Mouse (Mus musculus): ENCODE measurements around the gene Mroh8. TPM values are rescaled to one million over a fixed set of nuclear protein-coding genes. Genes with fewer than 3 reads are reported as not detected.
"Not testable (repeated sequence)": the region's sequence is repeated elsewhere in the genome, so short reads cannot be mapped to it uniquely, and the experiment has no call there.

Mroh8 gene
- polyA plus RNA-seq, 1 experiment from 2014 or later, result 0.31 TPM

DNA sequence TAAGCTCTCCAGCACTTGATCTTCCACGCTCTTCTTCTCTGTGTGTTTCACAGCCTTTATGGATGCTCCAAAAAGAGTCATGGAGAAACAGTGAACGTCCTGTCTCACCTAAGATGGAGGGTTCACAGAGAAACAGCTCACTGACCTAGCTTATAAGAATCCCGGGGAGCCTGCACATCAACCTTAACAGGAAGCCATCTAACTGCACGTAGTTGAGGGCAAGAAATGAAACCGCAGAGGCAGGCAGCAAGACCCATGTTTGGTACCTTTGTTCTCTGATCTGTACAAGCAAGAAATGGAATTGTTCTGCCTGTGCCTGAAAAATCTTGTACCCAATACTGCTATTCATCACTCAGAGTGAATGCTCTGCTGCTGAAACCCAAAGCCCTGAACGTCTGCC, 59.2 kb downstream of the Mroh8 start:
- no peak overlapping the region for H3K9ac ChIP-seq
- H3K27ac ChIP-seq, result no peak overlapping the region
- WGBS (ENCODE audit: insufficient replicate concordance), result 68% methylated on average over 6 of the region's 6 CpGs

DNA sequence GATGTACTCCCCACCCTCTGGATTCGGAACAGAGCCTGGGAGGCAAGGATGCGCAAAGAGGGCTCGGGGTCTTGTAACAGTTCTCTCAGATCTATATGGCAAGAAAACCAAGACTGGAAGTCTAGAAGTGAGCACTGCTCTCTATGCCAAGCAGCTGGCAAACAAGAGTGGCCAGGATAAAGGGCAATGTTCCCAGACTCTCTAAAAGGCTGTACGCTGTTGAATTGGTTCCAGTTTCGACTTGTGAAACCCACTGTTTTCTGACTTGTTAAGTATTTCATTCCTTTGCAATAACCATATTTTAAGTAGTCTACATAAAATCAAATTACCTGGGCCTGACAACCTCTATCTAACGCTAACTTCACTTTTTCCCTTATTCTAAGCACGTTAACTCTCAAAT, 67.6 kb downstream of the Mroh8 start:
- Histone ChIP-seq H3K9ac (no peak overlapping the region), H3K27me3 (replicated peaks) (no peaks in the 10 kb centered on the region), H3K9me3 (replicated peaks) (no peaks in the 10 kb centered on the region), H3K4me1 (no peaks in the 10 kb centered on the region), H3K36me3 (no peaks in the 10 kb centered on the region), H3K27ac (no peak overlapping the region), H3K4me2 (no peak overlapping the region), H3K4me3 (no peak overlapping the region)
- WGBS (ENCODE audit: insufficient replicate concordance), result 82% methylated on average over 7 of the region's 7 CpGs
- ATAC-seq, result no peak

More for the DNA sequence above, 59.2 kb downstream of the Mroh8 start:
- no peaks in the 10 kb centered on the region for H3K36me3 ChIP-seq
- no peaks in the 10 kb centered on the region for H3K4me1 ChIP-seq
- peaks cover 9% of the 10 kb centered on the region; the same call in 1 of the 2 replicates for H3K27me3 ChIP-seq (replicated peaks)
- ATAC-seq, result no peak
- H3K4me2 ChIP-seq, result no peak overlapping the region
- H3K4me3 ChIP-seq, result no peak overlapping the region
- no peaks in the 10 kb centered on the region for H3K9me3 ChIP-seq (replicated peaks)

DNA sequence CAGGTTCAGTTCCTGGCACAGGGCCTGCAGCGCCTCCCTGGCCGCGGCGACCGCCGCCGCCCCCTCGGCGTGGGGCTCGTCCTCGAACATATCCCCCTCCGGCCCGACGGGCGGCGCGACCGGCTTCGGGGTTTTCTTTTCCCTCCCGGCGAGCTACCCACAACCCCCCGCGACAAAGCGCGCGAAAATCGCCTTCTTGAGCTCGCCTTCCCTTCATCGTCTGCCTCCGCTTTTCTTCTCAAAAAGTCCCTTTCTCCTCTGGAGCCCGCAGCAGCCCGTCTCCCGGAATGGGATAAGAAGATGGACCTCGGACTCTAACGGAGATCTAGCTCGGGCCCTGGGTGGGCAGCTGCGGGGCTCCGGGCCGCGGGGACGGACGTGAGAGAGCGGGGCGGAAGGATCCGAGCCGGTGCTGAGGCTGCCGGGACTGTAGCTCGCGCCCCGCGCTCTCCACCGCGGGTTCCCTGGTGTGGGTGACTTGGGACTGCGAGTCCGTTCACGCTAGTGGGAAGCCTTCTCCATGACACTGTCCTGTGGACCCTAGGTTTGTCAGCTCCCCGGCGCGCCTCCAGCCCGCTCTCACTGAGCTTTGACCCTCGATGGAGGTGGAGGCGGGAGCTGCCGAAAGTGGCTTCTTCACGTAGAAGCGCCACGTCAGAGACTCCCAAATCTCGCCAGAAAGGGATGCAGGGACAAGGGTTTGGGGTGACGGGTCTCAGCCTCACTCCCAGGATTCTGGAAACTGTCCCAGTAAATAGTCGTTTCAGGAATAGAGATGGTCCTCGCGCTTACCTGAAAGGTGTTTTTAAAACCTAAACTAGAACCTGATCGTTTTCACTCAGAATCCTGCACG, 74.8 kb downstream of the Mroh8 start, which contains the start of gene Rbl1:
Gene Rbl1 (minus strand): TSS at position 169 of the 853 bp plus-strand sequence.
- peak; percentile 82 for ATAC-seq
- Histone ChIP-seq H3K9me3 (replicated peaks) (no peaks in the 10 kb centered on the region), H3K4me3 (peak within 1 kb of the TSS; percentile 92), H3K27me3 (replicated peaks) (no peaks in the 10 kb centered on the region), H3K27ac (peak within 1 kb of the TSS; percentile 92), H3K9ac (peak within 1 kb of the TSS; percentile 95), H3K4me1 (peaks cover 27% of the 10 kb centered on the region), H3K36me3 (peaks cover 23% of the 10 kb centered on the region), H3K4me2 (peak within 1 kb of the TSS; percentile 82)
- WGBS (ENCODE audit: insufficient replicate concordance), result 1% methylated on average over 72 of the region's 73 CpGs

DNA sequence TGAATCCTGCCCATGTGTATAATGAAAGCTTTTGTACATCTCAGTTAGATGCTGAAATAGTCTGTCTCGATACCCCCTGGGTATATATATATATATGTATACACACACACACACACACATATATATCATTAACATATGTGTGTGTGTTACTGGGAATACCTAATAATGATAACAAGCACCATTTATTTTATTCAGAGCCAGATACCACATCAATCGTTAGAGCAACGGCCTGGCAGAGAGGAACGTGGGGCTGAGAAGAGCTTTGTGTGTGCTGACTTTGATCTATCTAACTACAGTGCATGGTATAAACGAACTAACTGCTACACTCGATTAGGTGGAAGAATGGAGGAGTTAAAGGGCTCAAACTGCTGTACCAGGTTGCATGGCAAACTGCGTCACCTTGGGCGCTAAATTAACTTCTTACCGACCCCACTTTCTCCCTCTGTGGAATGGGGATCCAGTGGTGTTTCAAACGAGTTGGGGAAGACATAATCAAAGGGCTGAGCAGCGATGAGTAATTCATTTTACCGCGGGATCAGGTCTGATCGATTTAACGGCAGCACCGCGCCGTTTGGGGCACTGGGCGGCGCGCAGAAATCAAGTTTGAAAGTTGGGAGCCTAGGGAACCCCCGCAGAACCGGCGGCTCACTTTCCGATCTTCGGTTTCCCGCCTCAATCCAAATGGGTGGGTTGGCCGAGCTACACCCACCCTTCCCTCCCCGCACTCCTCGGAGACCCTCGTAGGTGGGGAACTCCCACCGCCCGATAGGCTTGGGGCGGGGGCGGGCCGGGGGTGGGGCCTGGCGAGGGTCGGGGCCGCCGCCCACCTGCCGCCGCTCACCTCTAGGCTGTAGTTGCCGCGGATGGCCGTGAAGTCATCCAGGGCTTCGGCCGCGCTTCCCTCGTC, 75.6 kb downstream of the Mroh8 start:
- H3K27ac ChIP-seq, result peak overlapping the region; percentile 92
- H3K9me3 ChIP-seq (replicated peaks), result no peaks in the 10 kb centered on the region
- H3K27me3 ChIP-seq (replicated peaks), result no peaks in the 10 kb centered on the region
- peaks cover 27% of the 10 kb centered on the region for H3K4me1 ChIP-seq
- ATAC-seq, result peak; percentile 78
- H3K4me3 ChIP-seq, result peak overlapping the region; percentile 92
- peak overlapping the region; percentile 95 for H3K9ac ChIP-seq
- whole genome bisulfite sequencing (ENCODE audit: insufficient replicate concordance), result 2% methylated on average over 44 of the region's 49 CpGs
- peak overlapping the region; percentile 82 for H3K4me2 ChIP-seq
- H3K36me3 ChIP-seq, result peaks cover 32% of the 10 kb centered on the region

DNA sequence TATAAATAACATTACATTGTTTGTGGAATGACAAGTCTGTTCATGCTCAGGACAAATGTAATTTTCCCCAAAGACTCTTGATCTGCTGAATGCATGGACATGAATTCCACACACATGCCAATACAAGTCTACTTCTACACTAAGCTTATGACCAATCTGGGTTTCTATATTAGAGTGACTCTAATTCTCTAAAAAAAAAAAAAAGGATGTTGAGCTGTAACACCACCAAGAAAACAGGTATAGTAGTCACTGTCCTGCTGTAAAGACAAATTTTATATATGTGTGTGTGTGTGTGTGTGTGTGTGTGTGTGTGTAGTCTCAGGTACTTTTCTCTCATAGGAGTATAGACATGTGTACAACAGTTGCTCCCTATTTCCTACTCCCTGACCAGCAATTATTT, 76.3 kb downstream of the Mroh8 start:
- Histone ChIP-seq H3K36me3 (peaks cover 36% of the 10 kb centered on the region), H3K27ac (no peak overlapping the region), H3K27me3 (replicated peaks) (no peaks in the 10 kb centered on the region), H3K4me2 (peak overlapping the region; percentile 82), H3K9me3 (replicated peaks) (no peaks in the 10 kb centered on the region), H3K4me3 (peak overlapping the region; percentile 92), H3K4me1 (peaks cover 27% of the 10 kb centered on the region), H3K9ac (peak overlapping the region; percentile 95)
- no peak for ATAC-seq

DNA sequence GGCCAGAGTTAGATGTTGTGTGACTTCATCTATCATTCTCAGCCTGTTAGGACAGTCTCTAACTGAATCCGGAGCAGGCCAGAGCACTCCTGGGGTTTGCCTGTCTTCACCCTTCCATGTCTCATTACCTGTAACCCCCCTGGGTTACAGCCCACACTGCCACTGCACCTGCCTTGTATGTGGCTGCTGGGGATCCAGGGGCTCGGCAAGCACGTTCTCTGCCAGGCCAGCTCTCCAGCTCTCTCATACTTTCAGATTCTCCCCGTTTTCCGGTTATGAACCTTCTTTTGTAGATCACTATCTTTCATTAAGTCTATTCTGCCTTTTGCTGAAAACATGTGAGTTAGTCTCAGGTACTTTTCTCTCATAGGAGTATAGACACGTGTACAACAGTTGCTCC, 77.0 kb downstream of the Mroh8 start:
- Histone ChIP-seq H3K9ac (peak overlapping the region; percentile 95; the same call in 1 of the 2 replicates), H3K36me3 (peaks cover 43% of the 10 kb centered on the region), H3K4me2 (peak overlapping the region; percentile 82), H3K4me3 (peak overlapping the region; percentile 92), H3K4me1 (peaks cover 27% of the 10 kb centered on the region), H3K9me3 (replicated peaks) (no peaks in the 10 kb centered on the region), H3K27ac (no peak overlapping the region), H3K27me3 (replicated peaks) (no peaks in the 10 kb centered on the region)
- no peak for ATAC-seq
- WGBS (ENCODE audit: insufficient replicate concordance), result 73% methylated on average over 6 of the region's 6 CpGs

DNA sequence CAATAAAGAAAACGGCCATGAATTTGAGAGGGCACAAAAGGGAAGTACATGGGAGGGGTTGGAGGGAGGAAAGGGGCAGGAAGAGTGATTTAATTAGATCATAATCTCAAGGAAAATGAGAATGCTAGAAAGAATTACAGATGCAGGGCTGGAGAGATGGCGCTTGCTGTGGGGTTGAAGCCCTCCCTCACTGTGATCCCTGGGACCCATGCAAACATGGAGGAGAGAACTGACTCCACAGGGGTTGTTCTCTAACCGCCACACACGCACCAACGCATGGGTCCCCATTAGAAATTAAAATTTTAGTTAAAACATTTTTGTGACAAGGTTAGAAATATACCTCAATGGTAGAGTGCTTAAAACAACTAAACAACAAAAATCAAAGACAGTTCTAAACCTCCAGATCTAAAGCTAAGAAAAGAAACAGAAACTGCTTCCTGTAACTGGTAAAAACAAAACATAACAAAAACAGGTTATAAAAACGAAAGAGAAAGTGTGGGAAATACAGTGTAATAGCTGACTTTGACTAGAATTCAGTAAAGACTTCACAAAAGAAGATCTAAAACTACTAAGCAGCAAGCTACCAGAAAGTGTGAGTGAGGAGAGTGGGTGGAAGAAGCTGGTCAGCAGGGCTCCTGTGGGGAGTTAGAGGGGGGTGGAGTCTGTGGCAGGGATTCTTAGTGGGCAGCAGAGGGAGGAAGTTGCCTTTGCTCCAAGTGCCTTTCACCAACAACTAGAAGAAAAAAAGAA, 78.1 kb downstream of the Mroh8 start:
- H3K9me3 ChIP-seq (replicated peaks), result no peaks in the 10 kb centered on the region

DNA sequence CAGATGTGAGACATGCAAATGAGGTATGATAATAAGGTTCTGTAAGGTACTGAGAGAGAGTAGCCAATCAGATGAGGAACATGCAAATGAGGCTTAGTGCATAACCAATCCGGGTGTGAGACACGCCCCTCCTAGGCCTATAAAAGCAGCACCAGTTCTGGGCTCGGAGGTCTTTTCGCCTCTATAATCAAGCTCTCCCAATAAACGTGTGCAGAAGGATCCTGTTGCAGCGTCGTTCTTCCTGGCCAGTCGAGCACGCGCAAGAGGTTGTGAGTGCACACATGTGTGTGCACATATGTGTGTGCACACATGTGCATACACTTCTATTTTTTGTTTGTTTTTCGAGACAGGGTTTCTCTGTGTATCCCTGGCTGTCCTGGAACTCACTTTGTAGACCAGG, 80.9 kb downstream of the Mroh8 start:
- H3K27me3 ChIP-seq (replicated peaks); H3K9me3 ChIP-seq (replicated peaks); ATAC-seq; H3K4me3 ChIP-seq; H3K27ac ChIP-seq; H3K4me2 ChIP-seq; H3K9ac ChIP-seq: not testable (repeated sequence)
- WGBS (ENCODE audit: insufficient replicate concordance), result 96% methylated on average over 11 of the region's 11 CpGs
- Histone ChIP-seq H3K4me1 (peaks cover 17% of the 10 kb centered on the region), H3K36me3 (peaks cover 80% of the 10 kb centered on the region)

More for the DNA sequence above, 78.1 kb downstream of the Mroh8 start:
- H3K27ac ChIP-seq, result no peak overlapping the region
- H3K36me3 ChIP-seq, result peaks cover 53% of the 10 kb centered on the region
- peak overlapping the region; percentile 16; the same call in 1 of the 2 replicates for H3K4me2 ChIP-seq
- peaks cover 27% of the 10 kb centered on the region for H3K4me1 ChIP-seq
- H3K9ac ChIP-seq, result no peak overlapping the region
- no peak overlapping the region for H3K4me3 ChIP-seq
- no peaks in the 10 kb centered on the region for H3K27me3 ChIP-seq (replicated peaks)
- ATAC-seq, result no peak
- 77% methylated on average over 6 of the region's 6 CpGs for WGBS (ENCODE audit: insufficient replicate concordance)

DNA sequence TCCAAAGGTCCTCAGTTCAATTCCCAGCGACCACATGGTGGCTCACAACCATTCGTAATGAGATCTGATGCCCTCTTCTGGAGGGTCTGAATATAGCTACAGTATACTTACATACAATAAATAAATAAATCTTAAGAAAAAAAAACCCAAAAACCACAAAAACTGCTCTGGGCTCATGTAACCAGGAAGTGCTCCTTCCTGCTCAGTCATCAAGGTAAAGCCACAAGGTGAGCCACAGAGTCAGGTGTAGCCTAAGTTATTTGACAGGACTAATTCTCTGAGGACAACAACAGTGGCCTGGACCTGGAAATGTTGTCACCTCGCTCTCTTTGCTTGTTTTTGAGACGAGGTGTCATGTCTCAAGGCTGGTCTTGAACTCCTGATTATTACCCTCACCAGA, 88.7 kb downstream of the Mroh8 start:
- H3K27me3 ChIP-seq (replicated peaks), result no peaks in the 10 kb centered on the region
- no peaks in the 10 kb centered on the region for H3K9me3 ChIP-seq (replicated peaks)
- no peak overlapping the region for H3K4me2 ChIP-seq
- 88% methylated on average over 4 of the region's 4 CpGs for WGBS (ENCODE audit: insufficient replicate concordance)
- H3K27ac ChIP-seq, result no peak overlapping the region
- no peak overlapping the region for H3K9ac ChIP-seq
- H3K4me1 ChIP-seq, result peaks cover 8% of the 10 kb centered on the region
- no peak for ATAC-seq
- peaks cover 98% of the 10 kb centered on the region for H3K36me3 ChIP-seq
- no peak overlapping the region for H3K4me3 ChIP-seq

DNA sequence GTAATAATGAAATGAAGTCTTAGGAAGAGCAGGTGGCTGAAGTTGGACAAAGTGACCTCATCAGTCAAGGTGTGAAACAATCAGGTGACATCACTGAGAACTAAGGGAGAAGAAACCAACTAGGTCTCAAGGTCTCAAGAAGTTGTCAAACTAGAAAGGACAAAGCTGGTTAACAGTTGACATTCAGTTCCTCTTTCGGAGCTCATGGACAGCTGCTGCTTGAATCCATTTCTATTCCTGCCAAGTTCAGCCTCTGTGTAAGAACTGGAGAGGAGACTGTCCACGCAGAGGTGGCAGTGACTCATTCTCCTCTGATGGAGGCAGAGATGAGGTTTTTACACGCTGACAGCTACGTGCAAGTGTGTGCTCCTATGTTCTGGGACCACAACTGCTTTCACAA, 92.1 kb downstream of the Mroh8 start:
- 78% methylated on average over 4 of the region's 4 CpGs for WGBS (ENCODE audit: insufficient replicate concordance)
- H3K36me3 ChIP-seq, result peaks cover 94% of the 10 kb centered on the region

DNA sequence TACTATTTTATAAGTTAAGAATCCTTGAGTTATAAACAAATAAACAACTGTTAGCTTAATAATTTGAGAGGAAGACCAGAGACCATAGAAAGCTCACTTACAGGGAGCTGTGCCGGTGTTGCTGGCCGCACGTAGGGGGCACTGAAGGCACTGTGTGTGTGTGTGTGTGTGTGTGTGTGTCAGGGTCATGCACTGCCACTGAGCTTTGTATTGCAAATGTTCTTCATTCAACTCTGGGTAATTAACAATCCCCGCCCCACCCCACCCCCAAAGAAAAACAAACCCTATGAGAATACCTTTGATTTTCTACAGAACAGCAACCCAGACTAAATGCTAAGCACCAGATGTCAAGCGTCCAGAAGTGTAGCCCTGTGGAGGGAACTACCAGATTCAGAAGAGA, 92.8 kb downstream of the Mroh8 start:
- no peak overlapping the region for H3K27ac ChIP-seq
- 87% methylated on average over 5 of the region's 5 CpGs for WGBS (ENCODE audit: insufficient replicate concordance)
- ATAC-seq, result no peak
- H3K36me3 ChIP-seq, result peaks cover 94% of the 10 kb centered on the region
- H3K9me3 ChIP-seq (replicated peaks), result no peaks in the 10 kb centered on the region
- no peak overlapping the region for H3K4me2 ChIP-seq
- no peaks in the 10 kb centered on the region for H3K27me3 ChIP-seq (replicated peaks)
- no peak overlapping the region for H3K9ac ChIP-seq
- H3K4me3 ChIP-seq, result no peak overlapping the region
- peaks cover 21% of the 10 kb centered on the region for H3K4me1 ChIP-seq

More for the DNA sequence above, 92.1 kb downstream of the Mroh8 start:
- Histone ChIP-seq H3K27me3 (replicated peaks) (no peaks in the 10 kb centered on the region), H3K4me3 (no peak overlapping the region), H3K4me2 (no peak overlapping the region), H3K9me3 (replicated peaks) (no peaks in the 10 kb centered on the region), H3K9ac (no peak overlapping the region), H3K4me1 (peaks cover 21% of the 10 kb centered on the region), H3K27ac (no peak overlapping the region)
- no peak for ATAC-seq

Measured in liver, embryonic 12.5 days (tissue).